Mouse (Mus musculus): ENCODE measurements at regions not wholly inside any gene's neighbourhood (a gene's known extent, or its start where the extent isn't known, plus 50 kb on each side); places are given as distances from the start of the nearest gene placed in this dataset.

GRCm38 (mm10) chr10:96549651-96550050, 67.2 kb upstream of the Btg1 start:
- H3K36me3 ChIP-seq: no peaks in the 10 kb centered on the region

GRCm38 (mm10) chr10:96550266-96550665, 66.5 kb upstream of the Btg1 start:
- no peak overlapping the region for H3K27ac ChIP-seq
- WGBS: 78% methylated on average over 4 of the region's 4 CpGs
- no peak for ATAC-seq (ENCODE audit: insufficient number of reproducible peaks, insufficient read depth, low FRiP score, low TSS enrichment, low read depth)
- H3K27me3 ChIP-seq: no peaks in the 10 kb centered on the region
- no peak overlapping the region for H3K4me2 ChIP-seq
- H3K4me3 ChIP-seq: no peak overlapping the region
- H3K9me3 ChIP-seq: no peaks in the 10 kb centered on the region
- no peak overlapping the region for H3K9ac ChIP-seq
- no peaks in the 10 kb centered on the region for H3K4me1 ChIP-seq
- H3K36me3 ChIP-seq: no peaks in the 10 kb centered on the region

More at GRCm38 (mm10) chr10:96549651-96550050, 67.2 kb upstream of the Btg1 start:
- no peaks in the 10 kb centered on the region for H3K27me3 ChIP-seq
- H3K4me1 ChIP-seq: no peaks in the 10 kb centered on the region
- ATAC-seq (ENCODE audit: insufficient number of reproducible peaks, insufficient read depth, low FRiP score, low TSS enrichment, low read depth): no peak
- H3K4me3 ChIP-seq: no peak overlapping the region
- no peak overlapping the region for H3K27ac ChIP-seq
- 53% methylated on average over 2 of the region's 2 CpGs for WGBS
- H3K4me2 ChIP-seq: no peak overlapping the region
- no peak overlapping the region for H3K9ac ChIP-seq
- no peaks in the 10 kb centered on the region for H3K9me3 ChIP-seq

GRCm38 (mm10) chr10:96557336-96557735, 59.5 kb upstream of the Btg1 start:
- Histone ChIP-seq H3K4me1 (no peaks in the 10 kb centered on the region), H3K27me3 (no peaks in the 10 kb centered on the region), H3K4me3 (no peak overlapping the region), H3K27ac (no peak overlapping the region), H3K4me2 (no peak overlapping the region), H3K36me3 (no peaks in the 10 kb centered on the region), H3K9ac (no peak overlapping the region), H3K9me3 (0 out of 2 replicates have a peak, but pooled peaks cover 5% of the 10 kb centered on the region)
- no peak for ATAC-seq (ENCODE audit: insufficient number of reproducible peaks, insufficient read depth, low FRiP score, low TSS enrichment, low read depth)
- 33% methylated on average over 2 of the region's 2 CpGs for WGBS

- H3K36me3 ChIP-seq: no peaks in the 10 kb centered on the region
- no peak for ATAC-seq (ENCODE audit: insufficient number of reproducible peaks, insufficient read depth, low FRiP score, low TSS enrichment, low read depth)
Measured at GRCm38 (mm10) chr10:96565343-96565742, 51.5 kb upstream of the Btg1 start.

More at GRCm38 (mm10) chr10:96565343-96565742, 51.5 kb upstream of the Btg1 start:
- Histone ChIP-seq H3K27me3 (no peaks in the 10 kb centered on the region), H3K9me3 (peaks cover 11% of the 10 kb centered on the region; the same call in 1 of the 2 replicates), H3K27ac (no peak overlapping the region), H3K9ac (no peak overlapping the region), H3K4me1 (peaks cover 8% of the 10 kb centered on the region), H3K4me3 (no peak overlapping the region), H3K4me2 (no peak overlapping the region)

Measured in embryonic facial prominence, embryonic 13.5 days (tissue).